Mouse (Mus musculus): ENCODE results near the gene Neurod2. TPM values are rescaled to one million over a fixed set of nuclear protein-coding genes. Genes with fewer than 3 reads are reported as not detected.
A peak's percentile ranks its signal among the peaks of the same experiment; 100 is the strongest.

Gene Neurod2
- total RNA-seq, 2 experiments from 2014 or later, result not detected

DNA sequence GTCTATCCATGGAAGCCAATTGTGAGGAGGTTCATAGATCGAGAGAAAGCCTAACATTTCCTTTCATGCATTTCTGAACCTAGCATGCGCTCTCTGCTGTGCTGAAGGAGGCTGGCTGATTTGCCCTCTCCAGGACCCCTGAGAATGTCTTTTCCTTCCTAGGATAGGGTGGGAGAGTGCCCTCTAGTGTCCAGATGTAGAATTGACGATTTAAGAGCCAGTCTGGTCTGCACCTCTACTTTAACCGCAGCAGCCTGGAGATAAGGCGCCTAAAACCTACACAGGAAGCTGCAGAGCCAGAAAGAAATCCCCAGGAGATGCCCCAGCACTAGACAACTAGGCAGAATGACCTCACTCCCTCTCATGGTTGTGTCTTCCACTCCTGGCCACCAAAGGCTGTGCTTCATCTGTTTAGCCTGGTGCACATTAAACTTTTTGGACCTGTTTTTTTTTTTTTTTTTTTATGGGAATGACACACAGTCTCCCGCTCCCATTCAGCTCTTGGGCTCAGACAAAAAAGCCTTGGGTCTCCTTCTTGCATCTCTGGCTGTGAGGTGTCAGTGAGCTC is 26.4 kb upstream of the Neurod2 start:
- peak; percentile 38 to 61 for DNase-seq
- intact Hi-C loops (cut with DNase I), result no loop called here

DNA sequence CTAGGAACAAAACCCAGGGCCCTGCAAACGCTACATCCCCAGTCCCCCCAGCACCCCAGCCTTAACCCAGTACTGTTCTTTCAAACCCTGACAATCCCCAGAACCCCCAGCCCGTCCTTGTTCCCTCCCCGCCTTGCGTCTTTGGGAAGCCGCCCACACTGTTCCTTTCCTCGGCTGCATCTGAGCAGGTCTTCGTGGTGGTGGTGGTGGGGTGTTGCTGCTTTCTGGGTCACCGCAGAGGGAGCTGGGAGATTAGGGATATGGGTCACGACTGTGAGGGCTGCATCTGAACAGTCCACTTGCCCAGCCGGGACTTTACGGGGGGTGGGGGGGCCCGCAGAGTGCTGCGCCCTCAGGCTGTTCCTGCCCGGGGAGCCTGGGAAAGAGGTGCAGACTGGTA is 25.0 kb upstream of the Neurod2 start:
- no peak for DNase-seq
- intact Hi-C loops (cut with DNase I), result no loop called here

DNA sequence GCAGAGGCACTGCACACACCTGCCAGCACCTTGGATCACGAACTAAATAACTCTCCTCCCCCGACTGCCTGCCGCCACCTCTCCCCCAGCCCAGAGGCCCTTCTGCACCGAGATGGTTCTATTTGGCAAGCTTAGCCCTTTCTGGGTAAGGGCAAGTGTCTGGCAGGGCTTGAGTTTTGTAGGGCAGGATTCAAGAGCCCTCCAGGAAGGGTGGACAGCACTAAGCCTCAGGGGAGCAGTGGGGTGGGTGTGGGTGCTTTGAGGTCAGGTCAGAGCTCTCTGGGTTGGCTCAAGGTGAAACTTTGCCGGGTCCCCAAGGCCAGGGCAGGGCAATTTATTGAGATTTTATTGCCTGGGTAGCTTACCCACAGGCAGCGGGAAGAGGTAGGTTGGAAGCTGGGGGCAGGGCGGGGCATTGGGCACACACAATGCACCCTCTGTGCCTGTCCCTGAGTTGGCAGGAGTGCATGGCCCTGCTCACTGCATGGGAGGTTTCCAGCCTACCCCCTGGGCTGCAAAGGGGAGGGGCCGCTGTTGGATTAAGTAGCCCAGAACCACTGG is 24.3 kb upstream of the Neurod2 start:
- intact Hi-C loops (cut with DNase I), result no loop called here
- no peak for DNase-seq

DNA sequence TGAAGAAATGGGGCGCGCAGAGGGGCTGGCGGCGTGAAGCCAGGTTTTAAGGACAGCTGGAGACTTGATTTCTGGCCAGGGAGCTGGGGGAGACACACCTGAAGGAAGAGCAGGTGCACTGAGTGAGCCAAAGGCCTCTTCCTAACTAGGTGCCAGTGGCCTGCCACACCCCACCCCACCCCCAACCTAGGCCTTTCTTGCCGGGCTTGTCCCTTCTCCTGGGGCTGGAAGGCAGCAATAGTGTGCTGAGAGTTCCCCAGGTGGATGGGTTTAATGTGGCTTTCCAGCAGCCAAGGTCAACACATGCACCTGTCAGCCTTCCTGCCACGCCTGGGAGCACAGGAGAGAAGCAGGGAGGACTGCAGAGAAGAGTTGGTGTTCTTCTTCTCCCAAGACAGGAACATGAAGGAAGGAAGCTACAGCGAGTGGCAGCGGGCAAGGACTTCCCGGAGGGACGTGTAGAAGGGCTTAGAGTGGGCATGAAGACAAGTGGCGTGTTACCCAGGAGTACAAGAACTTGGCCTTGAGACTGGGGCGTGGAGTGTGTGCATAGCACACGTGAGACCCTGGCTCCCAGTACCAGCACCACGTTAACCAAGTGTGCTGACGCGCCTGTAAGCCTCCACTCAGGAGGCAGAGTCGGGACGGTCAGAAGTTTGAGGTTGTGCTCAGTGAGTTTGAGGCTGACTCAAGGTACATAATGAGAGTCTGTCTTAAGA is 23.0 kb upstream of the Neurod2 start:
- intact Hi-C loops (cut with DNase I), result no loop called here
- no peak for DNase-seq

DNA sequence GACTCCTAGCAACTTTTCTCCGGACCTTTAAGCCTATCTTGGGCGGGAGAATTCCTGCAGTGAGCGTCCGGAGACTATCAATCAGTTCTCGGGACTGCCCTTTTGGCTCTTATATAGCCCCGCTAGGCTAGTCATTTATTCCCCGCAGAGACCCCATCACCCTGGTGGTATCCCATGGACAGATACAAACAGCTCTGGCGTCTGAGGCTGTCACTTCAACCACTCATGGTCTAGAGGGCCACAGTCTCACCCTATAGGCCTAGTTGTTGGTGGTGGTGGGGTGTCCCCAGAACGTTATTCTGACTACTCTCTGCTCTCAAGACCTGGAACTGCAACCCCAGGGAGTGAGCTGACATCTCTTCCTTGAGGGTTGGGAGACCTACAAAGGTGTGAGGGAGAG is 19.9 kb upstream of the Neurod2 start:
- DNase-seq, result no peak
- intact Hi-C loops (cut with DNase I), result no loop called here

DNA sequence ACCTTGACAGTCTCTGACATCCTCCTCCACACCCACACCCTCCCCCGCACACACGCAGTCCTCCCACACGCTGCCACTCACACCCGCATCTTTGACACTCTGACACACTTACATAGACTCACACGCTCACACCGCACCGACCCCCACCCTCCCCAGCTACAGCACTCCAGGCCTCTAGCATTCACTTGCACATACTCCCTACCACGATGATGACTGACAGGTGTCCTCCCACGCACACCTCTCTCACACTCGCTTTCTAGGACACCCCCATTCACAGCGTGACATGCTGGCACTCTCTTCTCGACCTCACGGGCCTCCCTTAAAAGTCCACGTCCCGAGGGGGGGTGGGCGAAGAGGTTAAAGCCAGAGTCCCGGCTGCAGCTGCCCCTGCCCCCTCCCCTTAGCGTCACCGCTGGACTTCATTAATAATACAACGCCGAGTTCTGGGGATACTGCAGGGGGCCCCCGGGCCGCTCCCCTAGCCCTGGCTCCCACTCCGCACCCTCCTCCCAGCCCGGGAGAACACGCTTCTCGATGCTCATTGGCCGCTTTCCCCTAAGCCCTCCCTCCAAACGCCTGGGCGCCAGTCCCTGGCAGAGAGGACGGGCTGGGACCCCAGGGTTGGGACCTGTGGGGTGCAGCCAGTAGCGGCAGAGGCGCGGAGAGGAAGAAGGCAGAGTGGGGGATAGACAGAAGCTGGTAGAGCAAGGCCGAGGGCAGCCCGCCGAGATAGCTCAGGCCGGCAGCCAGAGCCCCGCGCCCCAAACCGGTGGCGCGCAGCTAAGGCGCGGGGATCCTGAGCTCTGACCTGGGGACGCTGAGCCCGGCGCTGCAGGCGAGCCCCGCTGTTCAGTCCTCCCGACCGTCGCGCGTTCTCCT is 18.9 kb upstream of the Neurod2 start, which contains the start of gene Ppp1r1b:
Gene Ppp1r1b, plus strand, starts transcription at position 322 of the 879 bp plus-strand sequence.
- intact Hi-C loops (cut with DNase I), result no loop called here
- DNase-seq, result peak; percentile 50 to 66

DNA sequence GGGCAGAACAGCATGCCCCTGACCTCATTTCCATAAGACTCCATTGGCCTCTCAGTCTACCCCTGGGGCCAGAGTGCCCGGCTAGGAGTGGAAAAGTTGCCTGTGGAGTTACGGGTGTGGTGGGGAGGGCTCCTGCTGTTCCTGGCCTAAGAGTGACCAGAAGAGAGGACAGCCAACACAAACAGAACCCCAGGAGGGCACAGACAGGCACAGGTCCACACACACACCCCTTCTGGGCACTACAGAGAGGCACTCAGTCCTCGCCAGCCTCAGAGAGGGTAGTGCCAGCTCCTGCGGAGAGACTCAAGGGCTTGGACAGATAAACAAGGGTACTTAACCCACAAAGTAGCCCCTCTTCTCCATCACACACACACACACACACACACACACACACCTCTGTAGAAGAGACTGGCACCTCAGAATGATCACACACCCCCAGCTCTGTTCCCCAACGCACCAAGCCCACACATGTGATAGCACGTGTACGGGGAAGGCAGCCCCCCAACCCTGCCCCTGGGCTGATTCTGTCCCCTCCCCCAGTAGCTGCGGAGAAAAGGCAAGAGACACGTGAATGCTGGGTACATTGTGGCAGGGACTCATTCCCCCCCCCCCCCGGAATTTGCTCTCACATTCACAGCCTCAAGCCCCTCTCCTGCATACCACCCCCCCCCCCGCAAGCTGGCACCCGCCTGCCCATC is 18.1 kb upstream of the Neurod2 start:
- DNase-seq, result no peak
- intact Hi-C loops (cut with DNase I), result no loop called here

DNA sequence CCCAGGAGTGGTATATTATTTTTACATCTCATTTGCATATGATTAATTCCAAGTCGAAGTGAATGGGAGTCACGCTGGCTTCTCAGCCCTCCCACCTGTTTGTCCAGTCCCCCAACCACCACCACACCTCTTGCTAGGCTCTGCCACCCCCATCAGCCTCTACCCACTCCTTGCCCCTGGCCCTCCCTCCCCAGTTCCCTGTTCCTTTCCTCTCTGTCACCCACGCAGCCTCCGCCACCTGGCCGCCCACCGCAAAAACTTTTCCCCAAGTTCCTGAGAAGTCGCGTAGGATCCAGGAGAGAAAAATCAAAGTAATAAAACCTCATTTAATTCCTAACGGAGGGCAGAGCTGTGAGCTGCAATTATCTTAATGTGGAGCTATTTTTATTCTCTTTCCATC is 16.7 kb upstream of the Neurod2 start:
- no peak for DNase-seq
- intact Hi-C loops (cut with DNase I), result no loop called here

DNA sequence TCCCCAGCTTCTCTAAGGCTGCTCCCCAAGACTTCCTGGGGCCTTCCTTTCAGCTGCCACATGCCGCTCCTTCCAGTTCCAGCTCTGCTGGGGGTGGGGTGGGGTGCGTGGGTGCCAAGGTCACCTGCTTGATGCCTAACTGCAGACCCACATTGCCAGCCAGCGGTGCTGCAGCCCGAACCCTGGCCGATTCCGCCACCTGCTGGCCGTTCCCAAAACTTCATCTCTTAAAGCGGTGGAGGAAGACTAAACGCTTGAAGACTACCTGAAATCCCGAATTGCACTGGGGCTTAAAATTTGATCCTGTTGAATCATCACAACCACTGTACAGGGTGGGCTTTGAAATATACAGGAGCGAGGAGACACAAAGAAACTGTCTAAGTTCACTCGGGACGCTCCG is 15.8 kb upstream of the Neurod2 start:
- intact Hi-C loops (cut with DNase I), result loop anchor here (1.0 kb wide), 1 partner anchor 80 kb away; no protein-coding TSS in a partner anchor
- DNase-seq, result peak; percentile 80 to 87

DNA sequence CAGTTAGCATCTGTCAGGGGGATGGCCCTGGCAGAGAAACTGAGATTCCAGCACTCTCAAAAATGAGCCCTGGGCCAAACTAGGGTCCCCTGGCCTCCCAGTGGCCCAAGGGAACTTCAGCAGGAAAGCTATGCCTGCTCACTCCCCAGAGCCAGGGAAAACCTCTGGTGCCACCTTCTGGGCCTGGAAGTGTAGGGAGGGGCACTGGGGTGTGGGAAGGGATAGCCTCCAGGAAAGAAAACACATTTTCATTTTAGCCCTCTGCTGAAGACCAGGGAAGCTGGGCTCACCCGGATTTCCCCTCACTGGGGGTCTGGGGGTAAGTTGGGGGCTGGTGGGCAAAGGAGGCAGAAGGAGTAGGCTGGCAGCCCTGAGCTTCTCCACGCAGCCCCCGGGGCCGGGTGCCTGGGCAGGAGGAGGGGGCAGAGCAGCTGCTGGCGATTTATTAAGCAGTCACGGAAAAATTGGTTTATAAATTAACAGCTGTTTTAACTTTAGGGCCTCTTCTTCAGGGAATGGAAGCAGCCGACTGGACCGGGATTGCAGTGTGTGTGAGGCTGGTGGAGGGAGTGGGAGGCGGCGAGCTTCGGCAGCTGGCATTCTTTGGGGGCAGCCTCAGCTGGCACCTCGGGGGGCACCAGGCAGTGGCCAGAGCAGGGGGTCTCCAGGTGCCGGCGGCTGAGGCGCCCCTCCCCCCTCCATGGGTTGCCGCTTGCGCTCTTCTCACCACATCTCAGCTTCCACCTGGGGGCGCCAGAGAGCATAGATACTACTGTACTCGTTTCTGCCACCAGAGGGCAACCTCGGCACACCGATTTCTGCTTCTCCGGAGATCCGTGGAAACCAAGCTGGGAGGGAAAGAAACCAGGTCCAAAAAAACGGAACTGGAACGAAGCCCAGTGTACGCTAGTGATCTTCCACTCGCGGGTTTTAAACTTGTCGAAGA is 12.8 kb upstream of the Neurod2 start:
- DNase-seq, result peak; percentile 93 to 97
- intact Hi-C loops (cut with DNase I), result loop anchor here (1.0 to 2.0 kb wide), 4 partner anchors 31 to 115 kb away; partner anchors contain the start of gene Mien1

DNA sequence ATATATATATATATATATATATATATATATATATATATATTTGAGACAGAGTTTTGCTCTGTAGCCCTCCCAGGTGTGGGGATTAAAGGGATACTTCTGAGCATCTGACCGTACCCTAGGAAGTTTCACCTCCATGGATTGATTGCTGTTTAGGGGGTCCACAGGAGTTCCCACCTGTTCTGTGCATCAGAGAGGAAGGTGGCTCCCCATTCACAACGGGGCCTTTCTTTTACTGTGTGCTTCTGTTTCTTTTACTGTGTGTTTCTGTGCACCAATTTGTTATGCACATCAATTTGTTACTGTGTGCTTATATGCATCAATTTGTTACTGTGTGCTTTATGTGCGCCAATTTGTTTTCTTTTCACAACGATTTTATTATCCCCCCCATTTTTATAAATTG is 11.7 kb upstream of the Neurod2 start:
- intact Hi-C loops (cut with DNase I), result no loop called here
- DNase-seq, result no peak

DNA sequence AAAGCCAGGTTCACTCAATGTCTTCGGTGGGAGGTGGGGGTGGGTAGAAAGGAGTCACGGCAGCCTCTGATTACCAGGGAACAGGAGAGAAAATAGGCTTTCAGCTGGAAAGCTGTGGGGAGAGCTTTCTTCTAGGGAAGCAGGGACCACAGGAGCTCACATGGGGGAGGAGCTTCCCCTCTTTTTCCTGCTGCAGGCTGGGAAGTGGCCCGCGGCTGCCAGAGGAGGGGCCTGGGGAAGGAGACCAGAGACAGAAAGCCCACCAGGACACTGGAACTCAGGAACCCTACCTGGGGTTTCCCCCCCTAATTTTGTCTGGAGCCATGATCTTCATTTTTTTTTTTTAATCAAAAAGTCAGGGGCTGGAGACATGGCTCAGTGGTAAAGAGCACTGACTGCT is 11.1 kb upstream of the Neurod2 start:
- DNase-seq, result no peak
- intact Hi-C loops (cut with DNase I), result no loop called here

DNA sequence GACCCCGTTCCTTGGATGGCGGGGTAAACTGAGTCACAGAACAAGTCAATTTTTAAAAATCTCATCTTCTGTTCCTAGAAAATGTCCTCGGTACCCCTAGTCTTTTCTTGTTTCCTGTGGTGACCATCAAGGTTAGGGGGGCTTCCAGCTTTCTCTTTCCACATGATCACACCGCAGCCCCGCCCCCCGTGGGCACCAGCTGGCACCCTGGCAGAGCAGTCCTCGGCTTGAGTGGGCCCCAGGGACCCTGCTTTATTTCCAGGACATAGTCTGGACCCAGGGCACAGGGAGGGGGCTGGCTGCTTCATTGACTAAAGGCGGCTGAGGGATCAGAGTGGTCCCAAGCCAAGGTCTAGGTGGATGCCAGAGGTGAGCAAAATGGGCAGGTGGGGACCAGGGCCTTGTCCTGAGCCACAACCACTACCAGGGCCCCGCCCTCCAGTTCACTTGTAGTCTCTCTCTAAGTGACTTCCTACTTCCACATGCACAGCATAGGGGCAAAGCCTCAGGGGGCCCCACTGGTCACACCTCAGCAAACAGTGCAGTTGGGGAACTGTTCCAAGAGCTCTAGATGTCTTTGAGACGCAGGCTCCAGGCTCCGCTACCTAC is 10.3 kb upstream of the Neurod2 start:
- intact Hi-C loops (cut with DNase I), result no loop called here
- DNase-seq, result no peak

DNA sequence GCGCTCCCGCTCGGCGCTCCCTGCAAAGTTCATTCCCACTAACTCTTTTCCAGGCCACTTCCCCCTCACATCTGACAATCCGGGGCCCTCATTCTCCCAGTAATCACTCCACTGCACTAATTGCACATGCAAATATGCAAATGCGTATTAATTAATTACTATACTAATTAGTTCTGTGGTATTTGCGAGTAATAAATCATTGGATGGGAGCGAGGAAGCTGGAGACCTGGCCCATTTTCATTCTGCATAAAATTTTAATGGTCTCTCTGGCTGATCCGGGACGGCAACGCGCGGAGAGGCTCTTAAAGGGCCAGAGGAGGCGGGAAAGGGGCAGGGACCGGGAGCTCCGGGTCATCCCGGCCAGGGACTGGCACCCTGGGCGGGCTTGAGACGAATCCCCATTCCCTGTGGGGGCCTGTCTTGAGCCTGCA is 9.6 kb upstream of the Neurod2 start:
- no peak for DNase-seq
- intact Hi-C loops (cut with DNase I), result no loop called here

DNA sequence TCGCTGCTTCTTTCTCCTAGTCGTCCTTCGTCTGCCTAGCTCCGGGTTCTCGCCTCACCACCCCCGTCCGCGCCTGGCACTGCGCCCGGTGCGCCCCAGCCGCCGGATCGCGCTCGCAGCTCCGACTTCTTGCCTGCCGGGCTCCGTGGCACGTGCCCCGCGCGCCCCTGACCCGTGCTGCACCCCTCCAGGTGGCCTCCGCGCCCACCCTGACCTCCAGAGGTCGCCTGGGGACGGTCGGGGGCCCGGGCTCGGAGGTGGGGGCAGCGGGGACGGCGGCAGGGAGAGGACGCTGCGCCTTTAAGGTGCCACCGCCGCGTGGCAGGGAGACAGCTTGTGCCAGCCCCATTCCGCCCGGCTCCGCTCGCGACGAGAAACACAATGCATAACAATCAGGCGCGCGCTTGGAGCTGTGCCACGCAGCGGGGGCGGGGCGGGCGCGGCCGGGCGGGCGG is 9.1 kb upstream of the Neurod2 start:
- intact Hi-C loops (cut with DNase I), result no loop called here
- DNase-seq, result peak in 1 of 2 experiments; percentile 53

DNA sequence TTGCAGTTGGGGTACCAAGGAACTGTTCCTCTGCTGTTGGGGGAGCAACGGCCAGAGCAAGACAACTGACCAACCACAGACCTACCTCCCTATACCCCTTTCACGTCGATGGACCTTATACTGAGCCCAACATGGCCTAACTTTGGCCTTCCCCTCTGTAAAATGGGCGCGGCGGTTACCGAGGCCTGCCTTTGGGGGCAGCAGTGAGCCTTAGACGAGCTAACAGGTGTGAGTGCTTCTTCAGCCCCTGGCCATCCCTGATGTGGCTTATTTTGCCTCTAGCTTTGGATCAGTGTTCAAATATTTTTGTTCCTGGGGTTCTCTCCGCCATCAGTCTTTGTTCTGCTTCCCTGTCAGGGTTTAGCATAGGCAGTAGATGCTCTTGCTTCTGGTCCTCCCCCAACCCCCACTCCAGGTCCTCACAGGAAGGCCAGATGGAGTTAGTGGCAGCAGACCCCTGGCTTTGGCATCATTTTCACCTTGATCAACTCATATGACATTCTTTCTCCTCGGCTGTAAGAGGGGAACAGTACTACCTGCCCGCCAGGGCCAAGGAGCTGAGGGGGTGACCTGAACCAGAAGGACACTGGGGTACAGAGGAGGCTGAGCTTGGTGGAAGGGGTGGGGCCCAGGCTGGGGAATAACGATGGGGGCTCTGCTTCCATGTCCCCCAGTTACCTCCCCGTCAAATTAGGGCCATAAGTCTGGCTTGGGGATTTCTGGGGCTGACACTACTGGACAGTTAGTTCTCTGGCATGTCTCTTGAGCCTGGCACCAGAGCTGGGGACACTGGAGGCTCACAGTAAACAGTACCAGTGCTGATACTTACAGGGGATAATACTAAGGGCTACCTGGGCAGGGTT is 7.0 kb upstream of the Neurod2 start:
- intact Hi-C loops (cut with DNase I), result no loop called here
- no peak for DNase-seq

DNA sequence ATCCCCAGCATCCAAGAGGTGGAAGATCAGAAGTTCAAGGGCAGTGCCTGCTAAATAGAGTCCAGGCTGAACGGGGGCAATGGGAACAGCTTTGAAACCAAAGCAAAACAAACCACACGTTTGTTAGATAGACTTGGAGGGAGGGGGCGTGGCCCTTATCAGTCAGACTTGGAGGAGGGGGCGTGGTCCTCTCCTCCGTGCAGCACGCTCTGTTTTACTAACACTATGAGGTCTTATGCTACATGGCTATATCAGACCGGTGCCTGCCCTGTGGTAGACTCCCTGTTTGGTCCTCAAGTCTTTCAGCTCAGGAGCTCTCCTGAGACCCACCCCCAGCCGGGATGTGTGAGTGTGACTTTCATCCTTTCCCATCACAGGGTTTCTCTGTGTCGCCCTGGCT is 5.8 kb upstream of the Neurod2 start:
- intact Hi-C loops (cut with DNase I), result no loop called here
- DNase-seq, result no peak

Data from heart, postnatal 14 days (tissue).